Mouse (Mus musculus): ENCODE results near the gene Rpusd1. TPM values are rescaled to one million over a fixed set of nuclear protein-coding genes. Genes with fewer than 3 reads are reported as not detected.

The Rpusd1 gene
- polyA plus RNA-seq, 1 experiment from 2014 or later = 7.2 TPM

DNA sequence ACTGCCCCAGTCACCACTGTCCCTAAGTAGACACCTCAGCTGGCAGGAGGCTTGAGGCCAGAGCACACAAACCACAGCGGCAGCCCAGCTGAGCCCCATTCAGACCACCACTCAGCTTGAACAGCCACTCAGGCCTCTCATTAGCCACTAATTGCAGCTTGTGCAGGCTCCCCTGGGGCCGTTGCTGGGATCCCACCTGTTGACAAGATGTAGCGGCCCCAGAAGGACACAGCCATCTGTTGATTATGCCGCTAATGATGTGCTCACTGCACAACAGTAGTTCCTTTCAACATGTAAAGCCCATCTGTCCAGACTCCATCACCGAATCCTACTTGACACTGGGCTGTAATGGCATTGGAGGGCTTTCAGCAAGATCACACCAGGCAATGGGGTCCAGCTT lies 38.4 kb downstream of the Rpusd1 start:
- no peak for ATAC-seq
- Histone ChIP-seq H3K4me3 (ENCODE audit: low read depth, low read length) (no peak overlapping the region), H3K27ac (ENCODE audit: low read depth, low read length) (no peak overlapping the region), H3K36me3 (ENCODE audit: control insufficient read depth, insufficient read depth) (no peaks in the 10 kb centered on the region), H3K27me3 (replicated peaks; ENCODE audit: control insufficient read depth, insufficient read depth, low read length) (0 out of 2 replicates have a peak, but pooled peaks cover 5% of the 10 kb centered on the region), H3K4me2 (replicated peaks; ENCODE audit: low read depth) (no peak overlapping the region), H3K9me3 (ENCODE audit: control insufficient read depth) (no peaks in the 10 kb centered on the region), H3K4me1 (replicated peaks; ENCODE audit: control insufficient read depth, insufficient read depth, low read length) (no peaks in the 10 kb centered on the region), H3K9ac (ENCODE audit: low read depth, low read length) (no peak overlapping the region)
- TF ChIP-seq CTCF (IDR thresholded peaks at IDR 0.05; ENCODE audit: low read depth) = no peak
- WGBS = 71% methylated on average over 5 of the region's 5 CpGs

DNA sequence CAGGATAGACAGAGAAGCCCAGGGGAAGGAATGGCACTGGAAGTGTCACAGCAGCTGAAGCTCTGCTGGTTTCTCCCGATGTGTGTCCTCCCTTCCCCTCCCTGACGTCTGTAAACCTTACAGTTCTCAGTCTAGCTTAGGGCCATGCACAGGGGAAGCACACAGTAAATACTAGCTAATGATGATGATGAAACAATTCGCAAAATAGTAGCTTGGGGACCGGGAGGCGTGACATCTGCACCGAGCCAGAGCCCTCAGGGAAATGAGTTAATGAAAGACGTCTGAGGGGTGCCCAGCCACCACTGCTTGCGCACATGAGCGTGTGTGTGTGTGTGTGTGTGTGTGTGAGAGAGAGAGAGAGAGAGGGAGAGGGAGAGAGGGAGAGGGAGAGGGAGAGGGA lies 41.9 kb downstream of the Rpusd1 start:
- peaks cover 4% of the 10 kb centered on the region; the same call in 1 of the 2 replicates for H3K4me1 ChIP-seq (replicated peaks; ENCODE audit: control insufficient read depth, insufficient read depth, low read length)
- H3K36me3 ChIP-seq (ENCODE audit: control insufficient read depth, insufficient read depth) = no peaks in the 10 kb centered on the region
- ATAC-seq = no peak
- no peak for TF ChIP-seq CTCF (IDR thresholded peaks at IDR 0.05; ENCODE audit: low read depth)
- 0 out of 2 replicates have a peak, but pooled peaks cover 5% of the 10 kb centered on the region for H3K27me3 ChIP-seq (replicated peaks; ENCODE audit: control insufficient read depth, insufficient read depth, low read length)
- H3K4me2 ChIP-seq (replicated peaks; ENCODE audit: low read depth) = no peak overlapping the region
- 52% methylated on average over 9 of the region's 9 CpGs for WGBS
- H3K9me3 ChIP-seq (ENCODE audit: control insufficient read depth) = no peaks in the 10 kb centered on the region
- H3K27ac ChIP-seq (ENCODE audit: low read depth, low read length) = no peak overlapping the region
- H3K9ac ChIP-seq (ENCODE audit: low read depth, low read length) = no peak overlapping the region
- H3K4me3 ChIP-seq (ENCODE audit: low read depth, low read length) = no peak overlapping the region

DNA sequence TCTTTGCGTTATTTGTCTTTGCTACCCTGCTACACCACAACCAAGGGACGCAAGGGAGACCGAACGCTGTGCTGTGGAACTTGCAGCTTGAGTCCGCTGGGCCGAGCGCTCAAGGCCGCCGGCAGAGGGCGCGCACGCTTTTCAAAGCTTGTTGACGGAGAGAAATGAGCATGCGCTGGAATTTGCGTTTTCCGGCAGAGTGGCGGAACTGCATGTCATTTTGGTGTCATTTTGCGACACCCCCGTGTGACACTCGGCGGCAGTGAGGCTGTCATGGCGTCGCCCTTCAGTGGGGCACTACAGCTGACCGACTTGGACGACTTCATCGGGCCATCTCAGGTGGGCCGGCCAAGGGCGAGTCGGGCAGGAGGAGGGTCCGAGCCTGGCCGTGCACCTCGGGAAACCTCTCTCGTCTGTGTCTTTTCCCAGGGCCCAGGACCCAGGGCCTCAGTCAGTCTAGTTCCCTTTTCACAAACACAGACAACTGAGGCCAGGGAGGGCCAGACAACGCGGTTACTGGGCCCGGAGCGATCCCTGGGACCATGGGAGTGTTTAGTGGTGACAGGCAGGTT lies 46.2 kb downstream of the Rpusd1 start, which contains the start of gene Narfl:
Gene Narfl, plus strand, starts transcription at position 228 of the 572 bp plus-strand sequence.
- TF ChIP-seq CTCF (IDR thresholded peaks at IDR 0.05; ENCODE audit: low read depth) = peak; percentile 99
- H3K9ac ChIP-seq (ENCODE audit: low read depth, low read length) = peak within 1 kb of the TSS; percentile 86
- H3K4me1 ChIP-seq (replicated peaks; ENCODE audit: control insufficient read depth, insufficient read depth, low read length) = peaks cover 7% of the 10 kb centered on the region; the same call in 1 of the 2 replicates
- H3K4me3 ChIP-seq (ENCODE audit: low read depth, low read length) = peak within 1 kb of the TSS; percentile 80
- WGBS = under 1% methylated on average over 37 of the region's 37 CpGs
- no peak within 1 kb of the TSS for H3K27ac ChIP-seq (ENCODE audit: low read depth, low read length)
- H3K9me3 ChIP-seq (ENCODE audit: control insufficient read depth) = no peaks in the 10 kb centered on the region
- peak within 1 kb of the TSS; percentile 77 for H3K4me2 ChIP-seq (replicated peaks; ENCODE audit: low read depth)
- H3K36me3 ChIP-seq (ENCODE audit: control insufficient read depth, insufficient read depth) = peaks cover 15% of the 10 kb centered on the region; the same call in 1 of the 2 replicates
- 0 out of 2 replicates have a peak, but pooled peaks cover 5% of the 10 kb centered on the region for H3K27me3 ChIP-seq (replicated peaks; ENCODE audit: control insufficient read depth, insufficient read depth, low read length)
- peak; percentile 85 for ATAC-seq

DNA sequence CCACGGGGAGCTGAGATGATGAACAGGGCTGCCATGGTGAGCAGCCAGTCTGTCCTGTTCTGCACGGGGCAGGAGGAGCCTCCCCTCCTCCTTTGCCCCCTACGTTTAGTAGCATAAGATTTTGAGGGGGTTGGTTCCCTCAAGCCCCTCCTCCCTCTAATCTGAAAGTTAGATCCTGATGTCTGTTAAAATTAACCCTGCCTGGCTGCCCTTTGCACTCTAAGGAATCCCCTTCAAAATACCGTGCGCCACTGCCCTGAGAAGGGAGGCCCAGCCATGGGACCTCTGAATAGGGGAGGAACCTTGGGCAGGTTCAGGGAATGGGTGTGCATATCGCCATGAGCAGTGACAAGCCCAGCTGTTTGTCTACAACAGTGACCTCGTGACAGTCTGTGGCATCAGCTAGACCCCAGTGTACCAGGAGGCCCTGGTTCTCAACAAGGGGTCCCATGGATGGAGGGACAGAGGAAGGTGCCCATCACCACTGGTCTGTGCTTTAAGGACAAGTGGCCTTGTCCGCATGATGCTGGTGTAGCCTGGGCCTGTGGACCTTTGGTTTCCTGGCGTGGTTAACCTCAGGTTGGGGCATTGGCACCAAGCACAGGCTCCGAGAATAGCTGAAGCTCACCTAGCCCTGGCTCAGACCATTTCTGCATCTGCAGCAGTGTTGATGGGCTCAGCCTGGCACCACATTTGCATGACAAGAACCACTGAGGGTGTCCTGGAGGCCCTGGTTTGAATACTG lies 48.0 kb downstream of the Rpusd1 start:
- peaks cover 7% of the 10 kb centered on the region; the same call in 1 of the 2 replicates for H3K4me1 ChIP-seq (replicated peaks; ENCODE audit: control insufficient read depth, insufficient read depth, low read length)
- no peak for ATAC-seq
- H3K36me3 ChIP-seq (ENCODE audit: control insufficient read depth, insufficient read depth) = peaks cover 28% of the 10 kb centered on the region
- no peak overlapping the region for H3K4me3 ChIP-seq (ENCODE audit: low read depth, low read length)
- 74% methylated on average over 10 of the region's 10 CpGs for WGBS
- no peak overlapping the region for H3K9ac ChIP-seq (ENCODE audit: low read depth, low read length)
- H3K9me3 ChIP-seq (ENCODE audit: control insufficient read depth) = no peaks in the 10 kb centered on the region
- no peak overlapping the region for H3K27ac ChIP-seq (ENCODE audit: low read depth, low read length)
- no peaks in the 10 kb centered on the region for H3K27me3 ChIP-seq (replicated peaks; ENCODE audit: control insufficient read depth, insufficient read depth, low read length)
- H3K4me2 ChIP-seq (replicated peaks; ENCODE audit: low read depth) = no peak overlapping the region
- TF ChIP-seq CTCF (IDR thresholded peaks at IDR 0.05; ENCODE audit: low read depth) = no peak

DNA sequence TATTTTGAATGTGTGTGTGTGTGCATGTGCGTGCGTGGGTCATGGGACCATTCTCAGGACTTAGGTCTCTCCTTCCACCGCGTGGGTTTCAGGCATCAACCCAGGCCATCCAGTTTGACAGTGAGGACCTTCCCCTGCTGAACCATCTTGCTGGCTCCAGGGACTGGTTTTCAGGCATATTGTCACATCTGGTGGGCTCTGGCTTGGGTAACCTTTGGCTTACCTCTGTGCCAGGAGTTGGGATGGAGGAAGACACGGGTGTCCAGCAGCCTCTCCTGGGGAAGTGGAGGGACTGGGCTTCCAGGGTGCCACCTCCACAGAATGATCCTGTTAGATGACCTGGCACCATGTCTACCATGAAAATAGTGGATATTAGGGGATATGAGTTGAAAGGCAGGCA lies 50.5 kb downstream of the Rpusd1 start:
- WGBS = 97% methylated on average over 5 of the region's 5 CpGs
- H3K4me2 ChIP-seq (replicated peaks; ENCODE audit: low read depth) = no peak overlapping the region
- H3K27me3 ChIP-seq (replicated peaks; ENCODE audit: control insufficient read depth, insufficient read depth, low read length) = no peaks in the 10 kb centered on the region
- peaks cover 52% of the 10 kb centered on the region for H3K36me3 ChIP-seq (ENCODE audit: control insufficient read depth, insufficient read depth)
- H3K9ac ChIP-seq (ENCODE audit: low read depth, low read length) = no peak overlapping the region
- H3K9me3 ChIP-seq (ENCODE audit: control insufficient read depth) = no peaks in the 10 kb centered on the region
- ATAC-seq = no peak
- no peak overlapping the region for H3K4me3 ChIP-seq (ENCODE audit: low read depth, low read length)
- no peak overlapping the region for H3K27ac ChIP-seq (ENCODE audit: low read depth, low read length)
- TF ChIP-seq CTCF (IDR thresholded peaks at IDR 0.05; ENCODE audit: low read depth) = no peak
- H3K4me1 ChIP-seq (replicated peaks; ENCODE audit: control insufficient read depth, insufficient read depth, low read length) = peaks cover 7% of the 10 kb centered on the region; the same call in 1 of the 2 replicates

Small RNAs within 50 kb of the gene (microRNA-seq; reads per million reads assigned to microRNA genes)
- gene Gm25083 = not detected
- not detected for gene Mir6966

Other genes starting within 250 kb of the Rpusd1 start
- 0.64 and 0.77 TPM in 2 replicates for gene Sstr5, start 230.4 kb upstream of the Rpusd1 start, polyA plus RNA-seq (2015; fragmentation: Nextera tagmentation; extraction: Ambion mirVana)
- 1.7 and 2.5 TPM in 2 replicates for gene Sox8, start 157.0 kb upstream of the Rpusd1 start, polyA plus RNA-seq (2015; fragmentation: Nextera tagmentation; extraction: Ambion mirVana)
- gene Lmf1, start 148.6 kb upstream of the Rpusd1 start, polyA plus RNA-seq (2015; fragmentation: Nextera tagmentation; extraction: Ambion mirVana) = 16.1 and 16.5 TPM in 2 replicates
- 0.92 and 0.95 TPM in 2 replicates for gene Gng13, start 10.5 kb upstream of the Rpusd1 start, polyA plus RNA-seq (2015; fragmentation: Nextera tagmentation; extraction: Ambion mirVana)
- 4.3 and 6.1 TPM in 2 replicates for gene Chtf18, start 251 bp upstream of the Rpusd1 start, polyA plus RNA-seq (2015; fragmentation: Nextera tagmentation; extraction: Ambion mirVana)
- gene Mslnl, start 8.4 kb downstream of the Rpusd1 start, polyA plus RNA-seq (2015; fragmentation: Nextera tagmentation; extraction: Ambion mirVana) = not detected in 2 replicates
- 48.2 and 57.0 TPM in 2 replicates for gene Msln, start 26.7 kb downstream of the Rpusd1 start, polyA plus RNA-seq (2015; fragmentation: Nextera tagmentation; extraction: Ambion mirVana)
- 20.2 and 21.7 TPM in 2 replicates for gene Narfl, start 46.1 kb downstream of the Rpusd1 start, polyA plus RNA-seq (2015; fragmentation: Nextera tagmentation; extraction: Ambion mirVana)
- gene Haghl, start 58.0 kb downstream of the Rpusd1 start, polyA plus RNA-seq (2015; fragmentation: Nextera tagmentation; extraction: Ambion mirVana) = 28.2 and 31.4 TPM in 2 replicates
- gene Ccdc78, start 58.9 kb downstream of the Rpusd1 start, polyA plus RNA-seq (2015; fragmentation: Nextera tagmentation; extraction: Ambion mirVana) = 0.09 and 0.18 TPM in 2 replicates
- gene Fam173a, start 65.2 kb downstream of the Rpusd1 start, polyA plus RNA-seq (2015; fragmentation: Nextera tagmentation; extraction: Ambion mirVana) = 127 and 129 TPM in 2 replicates
- gene AC134908.4, start 68.0 kb downstream of the Rpusd1 start, polyA plus RNA-seq (2015; fragmentation: Nextera tagmentation; extraction: Ambion mirVana) = not detected in 2 replicates
- gene Metrn, start 69.5 kb downstream of the Rpusd1 start, polyA plus RNA-seq (2015; fragmentation: Nextera tagmentation; extraction: Ambion mirVana) = 21.4 and 23.5 TPM in 2 replicates
- 1.1 and 1.5 TPM in 2 replicates for gene Fbxl16, start 81.4 kb downstream of the Rpusd1 start, polyA plus RNA-seq (2015; fragmentation: Nextera tagmentation; extraction: Ambion mirVana)
- 9.6 and 10.2 TPM in 2 replicates for gene Wdr24, start 96.0 kb downstream of the Rpusd1 start, polyA plus RNA-seq (2015; fragmentation: Nextera tagmentation; extraction: Ambion mirVana)
- gene Jmjd8, start 101.2 kb downstream of the Rpusd1 start, polyA plus RNA-seq (2015; fragmentation: Nextera tagmentation; extraction: Ambion mirVana) = 22.7 and 23.0 TPM in 2 replicates
- 245 and 246 TPM in 2 replicates for gene Stub1, start 105.7 kb downstream of the Rpusd1 start, polyA plus RNA-seq (2015; fragmentation: Nextera tagmentation; extraction: Ambion mirVana)
- 1.4 and 1.9 TPM in 2 replicates for gene Rhbdl1, start 109.6 kb downstream of the Rpusd1 start, polyA plus RNA-seq (2015; fragmentation: Nextera tagmentation; extraction: Ambion mirVana)
- 0.54 and 0.90 TPM in 2 replicates for gene Gm20683, start 114.1 kb downstream of the Rpusd1 start, polyA plus RNA-seq (2015; fragmentation: Nextera tagmentation; extraction: Ambion mirVana)
- gene Rhot2, start 117.2 kb downstream of the Rpusd1 start, polyA plus RNA-seq (2015; fragmentation: Nextera tagmentation; extraction: Ambion mirVana) = 18.1 and 20.4 TPM in 2 replicates
- gene Wdr90, start 133.8 kb downstream of the Rpusd1 start, polyA plus RNA-seq (2015; fragmentation: Nextera tagmentation; extraction: Ambion mirVana) = 2.5 and 2.9 TPM in 2 replicates
- 51.0 and 55.9 TPM in 2 replicates for gene Mcrip2, start 141.1 kb downstream of the Rpusd1 start, polyA plus RNA-seq (2015; fragmentation: Nextera tagmentation; extraction: Ambion mirVana)
- 46.6 and 51.7 TPM in 2 replicates for gene Mettl26, start 147.4 kb downstream of the Rpusd1 start, polyA plus RNA-seq (2015; fragmentation: Nextera tagmentation; extraction: Ambion mirVana)
- 0.14 and 0.27 TPM in 2 replicates for gene Wfikkn1, start 153.2 kb downstream of the Rpusd1 start, polyA plus RNA-seq (2015; fragmentation: Nextera tagmentation; extraction: Ambion mirVana)
- 15.8 and 16.9 TPM in 2 replicates for gene Rab40c, start 192.1 kb downstream of the Rpusd1 start, polyA plus RNA-seq (2015; fragmentation: Nextera tagmentation; extraction: Ambion mirVana)
- gene Pigq, start 217.3 kb downstream of the Rpusd1 start, polyA plus RNA-seq (2015; fragmentation: Nextera tagmentation; extraction: Ambion mirVana) = 34.9 and 37.2 TPM in 2 replicates
- not detected in 2 replicates for gene Nhlrc4, start 217.3 kb downstream of the Rpusd1 start, polyA plus RNA-seq (2015; fragmentation: Nextera tagmentation; extraction: Ambion mirVana)
- gene A930017K11Rik, start 224.9 kb downstream of the Rpusd1 start, polyA plus RNA-seq (2015; fragmentation: Nextera tagmentation; extraction: Ambion mirVana) = 0.05 and 0.09 TPM in 2 replicates

All from intestine, postnatal 0 days (tissue).